In genomic region chr17:80619556-80619955, GRCm38 (mm10) we compare ENCODE assay signal across 14 mouse cellular contexts. TPM values are rescaled to one million over a fixed set of nuclear protein-coding genes. Genes with fewer than 3 reads are reported as not detected.
DNase-seq lines count a peak whose midpoint lies in the region; ATAC-seq and TF ChIP-seq lines count a peak whose summit lies in the region.
"Had no signal": no experiment of that assay in that cellular context is flagged by ENCODE, and none has a peak within 500 bp of the region (broad histone marks: within the 10 kb centered on the region; RNA-seq: fewer than 3 reads in every experiment).

No protein-coding gene starts in this region.

- no peaks in the 10 kb centered on the region for H3K27me3 ChIP-seq in forebrain, postnatal 0 days (ENCODE audit: insufficient read depth, low read length)
- H3K27me3 ChIP-seq in forebrain, embryonic 11.5 days (ENCODE audit: control insufficient read depth, insufficient read depth, low read length) = no peaks in the 10 kb centered on the region
- H3K27me3 ChIP-seq: intestine, embryonic 15.5 days had no signal

- H3K4me2 ChIP-seq in forebrain, postnatal 0 days (ENCODE audit: low read depth) = no peak overlapping the region
- no peak overlapping the region for H3K4me2 ChIP-seq in forebrain, embryonic 11.5 days (ENCODE audit: low read depth, low read length, severe bottlenecking)
- H3K4me2 ChIP-seq: intestine, embryonic 15.5 days had no signal

- no peak overlapping the region for H3K9ac ChIP-seq in forebrain, postnatal 0 days
- no peak overlapping the region for H3K9ac ChIP-seq in forebrain, embryonic 11.5 days (ENCODE audit: low read length)
- H3K9ac ChIP-seq: intestine, embryonic 15.5 days; liver, embryonic 14.5 days had no signal

- ATAC-seq in forebrain, postnatal 0 days = peak; percentile 42; the same call in 1 of the 2 replicates
- no peak for ATAC-seq in forebrain, embryonic 11.5 days (replicated peaks; ENCODE audit: low FRiP score)
- ATAC-seq: intestine, embryonic 15.5 days had no signal

- no peaks in the 10 kb centered on the region for H3K9me3 ChIP-seq in forebrain, postnatal 0 days (ENCODE audit: low read length)
- H3K9me3 ChIP-seq in forebrain, embryonic 11.5 days (ENCODE audit: control insufficient read depth, low read length) = no peaks in the 10 kb centered on the region
- H3K9me3 ChIP-seq: intestine, embryonic 15.5 days had no signal

- WGBS in forebrain, postnatal 0 days = 72% methylated on average over 13 of the region's 13 CpGs
- WGBS in forebrain, embryonic 11.5 days = 89% methylated on average over 13 of the region's 13 CpGs

- peaks cover 22% of the 10 kb centered on the region for H3K36me3 ChIP-seq in forebrain, postnatal 0 days (ENCODE audit: insufficient read depth)
- peaks cover 2% of the 10 kb centered on the region; the same call in 1 of the 2 replicates for H3K36me3 ChIP-seq in forebrain, embryonic 11.5 days (ENCODE audit: control insufficient read depth, insufficient read depth, low read length)

- H3K4me1 ChIP-seq in forebrain, postnatal 0 days (ENCODE audit: insufficient read depth) = no peaks in the 10 kb centered on the region
- H3K4me1 ChIP-seq in forebrain, embryonic 11.5 days (replicated peaks; ENCODE audit: control insufficient read depth, insufficient read depth, low read length) = no peaks in the 10 kb centered on the region
- H3K4me1 ChIP-seq: intestine, embryonic 15.5 days had no signal

- peak; percentile 54 for DNase-seq in forebrain, postnatal 0 days
- no peak for DNase-seq in forebrain, embryonic 11.5 days (ENCODE audit: low spot score)
- peak; percentile 32 for DNase-seq in left cerebral cortex, postnatal 4 days
- DNase-seq in left cerebral cortex, postnatal 14 days (ENCODE audit: low spot score in 2 of 2) = no peak
- DNase-seq in layer of hippocampus, adult 8-10 months (ENCODE audit: low spot score in 2 of 2) = peak; percentile 47 to 52
- peak; percentile 19 to 44 for DNase-seq in lung, postnatal 4 days
- DNase-seq in urinary bladder, postnatal 25 days (ENCODE audit: low spot score) = no peak
- no peak for DNase-seq in thymus, adult 18-20 months
- DNase-seq: B cell, adult 2 months; thymus, postnatal 14 days had no signal

- intact Hi-C loops in left cerebral cortex, postnatal 4 days (cut with DNase I) = loop anchor here (10.0 kb wide), 1 partner anchor 195 kb away; no protein-coding TSS in a partner anchor
- intact Hi-C loops in left cerebral cortex, postnatal 14 days (cut with DNase I) = no loop called here

- H3K4me3 ChIP-seq in forebrain, postnatal 0 days (ENCODE audit: low read depth, low read length) = no peak overlapping the region
- no peak overlapping the region for H3K4me3 ChIP-seq in forebrain, embryonic 11.5 days (ENCODE audit: low read depth, low read length)
- H3K4me3 ChIP-seq: erythroblast, embryonic 14.5 days; intestine, embryonic 15.5 days had no signal

- H3K27ac ChIP-seq in forebrain, postnatal 0 days (ENCODE audit: low read depth, low read length) = peak overlapping the region; percentile 21; the same call in 1 of the 2 replicates
- no peak overlapping the region for H3K27ac ChIP-seq in forebrain, embryonic 11.5 days (ENCODE audit: low read depth, low read length)
- H3K27ac ChIP-seq: intestine, embryonic 15.5 days; liver, embryonic 14.5 days had no signal

- TF ChIP-seq CTCF in forebrain, postnatal 0 days (IDR thresholded peaks at IDR 0.05; ENCODE audit: low read depth) = no peak

RNA-seq across cellular contexts. Expression of gene Cdkl4, which starts 41.9 kb away (rescaled TPM):
- 8.6 and 9.6 TPM in 2 replicates for total RNA-seq in forebrain, postnatal 0 days (2014; rRNA removed)
- polyA plus RNA-seq in forebrain, postnatal 0 days (2015; fragmentation: Nextera tagmentation; extraction: Ambion mirVana) = 3.8 and 6.4 TPM in 2 replicates
- polyA plus RNA-seq in forebrain, embryonic 11.5 days (2014; fragmentation: Nextera tagmentation; extraction: Ambion mirVana) = 1.5 and 2.1 TPM in 2 replicates
- total RNA-seq in left cerebral cortex, postnatal 4 days (2021) = 1 to 10 TPM; 5.8 to 6.1 TPM
- total RNA-seq in left cerebral cortex, postnatal 14 days (2021) = 10 to 100 TPM; 16.4 to 20.4 TPM
- total RNA-seq in layer of hippocampus, adult 8-10 months (2022) = 10 to 100 TPM; 15.4 to 20.6 (median 16.9) TPM
- total RNA-seq: common myeloid progenitor, adult 5-6 weeks had no signal
- polyA plus RNA-seq: erythroblast, embryonic 14.5 days had no signal

Comparison
In these comparisons a context has a peak if more than half of its experiments do, and no peak if none do; other contexts are left out.
1. DNase-seq: peak in forebrain, postnatal 0 days (single experiment), left cerebral cortex, postnatal 4 days (single experiment), layer of hippocampus, adult 8-10 months (2 of 2) and lung, postnatal 4 days (2 of 2); none in forebrain, embryonic 11.5 days (single experiment), left cerebral cortex, postnatal 14 days (0 of 2), urinary bladder, postnatal 25 days (single experiment) and thymus, adult 18-20 months (0 of 2).